Mouse (Mus musculus) layer of hippocampus, adult 2 months (tissue): ENCODE results near the gene Mindy4. TPM values are rescaled to one million over a fixed set of nuclear protein-coding genes. Genes with fewer than 3 reads are reported as not detected.

Source experiments
- DNase-seq, 2 experiments: peaks; one replicate each; pipeline ENCODE4 v3.0.0; 2022; ENCODE audit warnings: low spot score in 2 of 2
- H3K27ac ChIP-seq: fragments of 200-600 bp; 2 replicates; pipeline ENCODE4 v1.8.1; 2022
- H3K4me3 ChIP-seq: fragments of 200-600 bp; 2 replicates; pipeline ENCODE4 v1.8.1; 2022; ENCODE audit warnings: mild to moderate bottlenecking
- CTCF ChIP-seq: fragments of 200-600 bp; conservative IDR thresholded peaks from 2 replicates; pipeline ENCODE4 v1.8.1; 2022; ENCODE audit warnings: antibody characterized with exemption, mild to moderate bottlenecking, moderate library complexity
- long read RNA-seq, 2 experiments: library from polyadenylated mRNA; stranded (forward); transcript quantifications; one replicate each; pipeline ENCODE4 v2.0.0; 2021; ENCODE audit warnings: borderline mapping rate in 2 of 2
- total RNA-seq, 2 experiments: library from RNA; stranded (reverse); gene quantifications; 2 replicates each; pipeline ENCODE4 v1.2.3; 2021

Gene Mindy4
- total RNA-seq = 10 to 100 TPM; 13.0 to 14.5 TPM
- long read RNA-seq, experiment 1, full-length matches to known transcripts = 4 of 7 reads
- long read RNA-seq, experiment 1, partial matches to known transcripts = 2 of 7 reads
- long read RNA-seq, experiment 1, other reads (novel, unspliced or antisense) = 1 of 7 reads
- long read RNA-seq, experiment 2, full-length matches to known transcripts = 6 of 15 reads
- long read RNA-seq, experiment 2, partial matches to known transcripts = 1 of 15 reads
- long read RNA-seq, experiment 2, other reads (novel, unspliced or antisense) = 8 of 15 reads

GRCm38 (mm10) chr6:55202913-55203910 lies at the start of gene Mindy4:
Mindy4 (plus strand) TSS chr6:55203383.
- Histone ChIP-seq H3K27ac (peak within 1 kb of the TSS; percentile 97), H3K4me3 (peak within 1 kb of the TSS; percentile 74)
- peak; percentile 68 for TF ChIP-seq CTCF
- DNase-seq = peak; percentile 89 to 94

- no peak for DNase-seq
- TF ChIP-seq CTCF = no peak
- no peak overlapping the region for H3K4me3 ChIP-seq
These were observed 43.9 kb upstream of the Mindy4 start for GRCm38 (mm10) chr6:55159256-55159655.

GRCm38 (mm10) chr6:55161311-55161761 lies 41.8 kb upstream of the Mindy4 start:
- no peak for TF ChIP-seq CTCF
- Histone ChIP-seq H3K27ac (peak overlapping the region; percentile 85), H3K4me3 (no peak overlapping the region)
- DNase-seq = peak; percentile 72 to 80

More at GRCm38 (mm10) chr6:55159256-55159655, 43.9 kb upstream of the Mindy4 start:
- H3K27ac ChIP-seq = no peak overlapping the region

GRCm38 (mm10) chr6:55163046-55163584 lies 40.1 kb upstream of the Mindy4 start:
- no peak overlapping the region for H3K4me3 ChIP-seq
- no peak for DNase-seq
- TF ChIP-seq CTCF = no peak
- no peak overlapping the region for H3K27ac ChIP-seq

GRCm38 (mm10) chr6:55166777-55167463 lies 36.3 kb upstream of the Mindy4 start:
- Histone ChIP-seq H3K27ac (no peak overlapping the region), H3K4me3 (no peak overlapping the region)
- TF ChIP-seq CTCF = peak; percentile 98
- peak; percentile 75 to 79 for DNase-seq

- Histone ChIP-seq H3K4me3 (no peak overlapping the region), H3K27ac (no peak overlapping the region)
- no peak for DNase-seq
- no peak for TF ChIP-seq CTCF
These were observed 33.4 kb upstream of the Mindy4 start for GRCm38 (mm10) chr6:55169818-55170217.

GRCm38 (mm10) chr6:55171638-55172037 lies 31.5 kb upstream of the Mindy4 start:
- Histone ChIP-seq H3K27ac (no peak overlapping the region), H3K4me3 (no peak overlapping the region)
- peak; percentile 65 for TF ChIP-seq CTCF
- DNase-seq = peak in 1 of 2 experiments; percentile 35

GRCm38 (mm10) chr6:55173171-55173570 lies 30.0 kb upstream of the Mindy4 start:
- no peak for TF ChIP-seq CTCF
- no peak overlapping the region for H3K4me3 ChIP-seq

GRCm38 (mm10) chr6:55173941-55174349 lies 29.2 kb upstream of the Mindy4 start:
- no peak for TF ChIP-seq CTCF
- H3K4me3 ChIP-seq = no peak overlapping the region
- H3K27ac ChIP-seq = no peak overlapping the region
- no peak for DNase-seq

More at GRCm38 (mm10) chr6:55173171-55173570, 30.0 kb upstream of the Mindy4 start:
- H3K27ac ChIP-seq = no peak overlapping the region
- no peak for DNase-seq

- H3K27ac ChIP-seq = no peak within 1 kb of the TSS
- H3K4me3 ChIP-seq = no peak within 1 kb of the TSS
- DNase-seq = no peak
- TF ChIP-seq CTCF = no peak
These were observed 28.4 kb upstream of the Mindy4 start, which contains the start of gene Inmt for GRCm38 (mm10) chr6:55174741-55175181. Inmt (minus strand) TSS chr6:55175043.

- no peak for TF ChIP-seq CTCF
- H3K27ac ChIP-seq = no peak overlapping the region
- no peak for DNase-seq
- H3K4me3 ChIP-seq = no peak overlapping the region
These were observed 27.7 kb upstream of the Mindy4 start for GRCm38 (mm10) chr6:55175456-55175855.

- no peak overlapping the region for H3K4me3 ChIP-seq
- H3K27ac ChIP-seq = no peak overlapping the region
- no peak for TF ChIP-seq CTCF
- no peak for DNase-seq
These were observed 27.3 kb upstream of the Mindy4 start for GRCm38 (mm10) chr6:55175892-55176291.
